In the genomic region with DNA sequence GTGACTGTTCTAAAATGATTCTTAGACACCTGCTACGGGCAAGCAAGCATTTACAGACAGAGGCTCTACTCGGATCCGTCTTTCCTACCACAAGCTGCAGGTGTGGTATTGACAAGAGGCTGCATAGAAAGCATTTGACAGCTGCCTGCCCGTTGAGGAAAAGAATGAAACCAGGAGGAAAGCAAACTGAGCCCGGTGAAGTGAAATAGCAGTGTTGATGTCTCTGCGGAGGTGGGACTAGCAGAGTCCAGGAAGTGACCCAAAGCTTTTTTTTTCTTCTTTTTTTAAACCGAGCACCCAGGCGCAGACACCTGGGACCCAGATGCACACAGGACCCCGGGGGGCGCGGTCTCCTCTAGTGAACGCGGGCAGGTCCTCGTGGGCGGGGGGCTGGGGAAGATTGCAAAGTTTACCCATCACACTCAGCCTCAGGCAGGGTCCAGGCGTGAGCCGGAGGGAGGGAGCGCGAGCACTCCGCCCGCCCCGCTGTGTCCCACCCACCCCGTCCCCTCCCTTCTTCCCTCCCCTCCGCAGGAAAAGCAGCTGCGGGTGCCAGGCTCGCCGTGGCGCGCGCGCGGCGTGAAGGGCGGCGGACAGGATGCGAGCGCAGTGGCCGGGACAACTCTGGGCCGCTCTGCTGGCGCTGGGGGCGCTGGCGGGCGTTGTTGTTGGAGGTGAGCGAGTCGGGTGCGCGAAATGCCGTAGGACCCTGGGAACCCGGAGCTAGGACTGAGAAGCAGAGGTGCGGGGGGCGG, we compare ENCODE assay signal across 8 mouse cellular contexts. TPM values are rescaled to one million over a fixed set of nuclear protein-coding genes. Genes with fewer than 3 reads are reported as not detected.
DNase-seq lines count a peak whose midpoint lies in the region; ATAC-seq and TF ChIP-seq lines count a peak whose summit lies in the region.

TSS of gene Itgb3 (plus strand) at position 510 of the 755 bp plus-strand sequence.

- H3K4me3 ChIP-seq in ES-E14 (ENCODE audit: insufficient read depth in 1 of 2, low read depth in 1 of 2, low read length in 2 of 2, poor library complexity in 1 of 2, severe bottlenecking in 1 of 2) = peak within 1 kb of the TSS; percentile 80 to 88
- peak within 1 kb of the TSS; percentile 48 for H3K4me3 ChIP-seq in forebrain, postnatal 0 days (ENCODE audit: low read depth, low read length)

- peak within 1 kb of the TSS; percentile 86 for H3K4me2 ChIP-seq in forebrain, postnatal 0 days (ENCODE audit: low read depth)

- no peak within 1 kb of the TSS for H3K27ac ChIP-seq in ES-E14 (ENCODE audit: insufficient read depth, low read depth, low read length, poor library complexity, severe bottlenecking)
- no peak within 1 kb of the TSS for H3K27ac ChIP-seq in forebrain, postnatal 0 days (ENCODE audit: low read depth, low read length)

- WGBS in forebrain, postnatal 0 days = 1% methylated on average over 46 of the region's 51 CpGs

- ATAC-seq in forebrain, postnatal 0 days = peak; percentile 82

- DNase-seq in ES-E14 (ENCODE audit: low read depth, low spot score) = no peak
- peak; percentile 59 for DNase-seq in cerebellum, adult 11-12 months
- DNase-seq in forebrain, postnatal 0 days = peak; percentile 58
- peak; percentile 86 for DNase-seq in heart, postnatal 4 days
- DNase-seq in layer of hippocampus, postnatal 10 days (ENCODE audit: low spot score in 2 of 2) = peak; percentile 55 to 70
- DNase-seq in lung, postnatal 14 days = peak; percentile 85
- DNase-seq in ovary, postnatal 14 days (ENCODE audit: low spot score) = peak; percentile 60
- peak; percentile 75 to 80 for DNase-seq in thymus, postnatal 36 days

- in situ Hi-C loops in ES-E14 (cut with MboI; ENCODE audit: low sequenced_read_pairs in 2 of 2, unreplicated experiment in 2 of 2) = no loop called here

- H3K9ac ChIP-seq in ES-E14 (ENCODE audit: insufficient read depth, low read depth, low read length, poor library complexity, severe bottlenecking) = peak within 1 kb of the TSS; percentile 41
- H3K9ac ChIP-seq in forebrain, postnatal 0 days = peak within 1 kb of the TSS; percentile 49

- H3K4me1 ChIP-seq in ES-E14 (ENCODE audit: control insufficient read depth in 2 of 2, insufficient read depth in 2 of 2, low read length in 2 of 2, poor library complexity in 1 of 2) = peaks cover 0 to 3% of the 10 kb centered on the region in 2 experiments; a peak in 1 of 4 replicates
- H3K4me1 ChIP-seq in forebrain, postnatal 0 days (ENCODE audit: insufficient read depth) = peaks cover 5% of the 10 kb centered on the region; the same call in 1 of the 2 replicates

- H3K27me3 ChIP-seq in forebrain, postnatal 0 days (ENCODE audit: insufficient read depth, low read length) = peaks cover 8% of the 10 kb centered on the region; the same call in 1 of the 2 replicates

- no peaks in the 10 kb centered on the region for H3K36me3 ChIP-seq in ES-E14 (ENCODE audit: control insufficient read depth, insufficient read depth, low read length, poor library complexity, severe bottlenecking)
- no peaks in the 10 kb centered on the region for H3K36me3 ChIP-seq in forebrain, postnatal 0 days (ENCODE audit: insufficient read depth)

- peak; percentile 59 for TF ChIP-seq CTCF in forebrain, postnatal 0 days (IDR thresholded peaks at IDR 0.05; ENCODE audit: low read depth)

- no peaks in the 10 kb centered on the region for H3K9me3 ChIP-seq in ES-E14 (ENCODE audit: control insufficient read depth, insufficient read depth, low read depth, low read length)
- no peaks in the 10 kb centered on the region for H3K9me3 ChIP-seq in forebrain, postnatal 0 days (ENCODE audit: low read length)

TF ChIP-seq in ES-E14, 5 proteins besides CTCF, POLR2A, EP300 and RAD21:
- TF ChIP-seq ZC3H11A (IDR thresholded peaks at IDR 0.05; ENCODE audit: borderline replicate concordance, low read depth, low read length) = no peak
TF ChIP-seq in ES-E14: peak in this region for 0.

RNA-seq across cellular contexts. Expression of gene Itgb3, which starts in this region (rescaled TPM):
- 4.9 and 7.7 TPM in 2 replicates for total RNA-seq in ES-E14 (2012; rRNA removed)
- total RNA-seq in forebrain, postnatal 0 days (2014; rRNA removed) = 1.2 and 1.9 TPM in 2 replicates
- polyA plus RNA-seq in forebrain, postnatal 0 days (2015; fragmentation: Nextera tagmentation; extraction: Ambion mirVana) = 0.47 and 0.71 TPM in 2 replicates
- total RNA-seq in heart, postnatal 4 days (2021) = 1 to 10 TPM; 6.8 to 6.9 TPM
- total RNA-seq in layer of hippocampus, postnatal 10 days (2021) = 1 to 10 TPM; 2.3 TPM
